Mouse (Mus musculus): ENCODE measurements around the gene Schip1. TPM values are rescaled to one million over a fixed set of nuclear protein-coding genes. Genes with fewer than 3 reads are reported as not detected.

Gene Schip1
- total RNA-seq, 2 experiments from 2014 or later, result 317 to 338 TPM

GRCm38 (mm10) chr3:68638703-68639102 lies 574.1 kb downstream of the Schip1 start:
- no peak for DNase-seq (ENCODE audit: extremely low spot score in 1 of 2, low spot score in 1 of 2)

GRCm38 (mm10) chr3:68642935-68643334 lies 578.3 kb downstream of the Schip1 start:
- DNase-seq (ENCODE audit: extremely low spot score in 1 of 2, low spot score in 1 of 2), result no peak

GRCm38 (mm10) chr3:68646387-68647130 lies 582.0 kb downstream of the Schip1 start:
- no peak for DNase-seq (ENCODE audit: extremely low spot score in 1 of 2, low spot score in 1 of 2)

GRCm38 (mm10) chr3:68647282-68647681 lies 582.7 kb downstream of the Schip1 start:
- no peak for DNase-seq (ENCODE audit: extremely low spot score in 1 of 2, low spot score in 1 of 2)

- no peak for DNase-seq (ENCODE audit: extremely low spot score in 1 of 2, low spot score in 1 of 2)
These were observed 585.6 kb downstream of the Schip1 start for GRCm38 (mm10) chr3:68650251-68650650.

GRCm38 (mm10) chr3:68656607-68657352 lies 592.2 kb downstream of the Schip1 start:
- DNase-seq (ENCODE audit: extremely low spot score in 1 of 2, low spot score in 1 of 2), result no peak

- DNase-seq (ENCODE audit: extremely low spot score in 1 of 2, low spot score in 1 of 2), result no peak
These were observed 593.1 kb downstream of the Schip1 start for GRCm38 (mm10) chr3:68657589-68658245.

- DNase-seq (ENCODE audit: extremely low spot score in 1 of 2, low spot score in 1 of 2), result no peak
These were observed 595.4 kb downstream of the Schip1 start for GRCm38 (mm10) chr3:68659996-68660395.

GRCm38 (mm10) chr3:68660538-68660937 lies 595.9 kb downstream of the Schip1 start:
- DNase-seq (ENCODE audit: extremely low spot score in 1 of 2, low spot score in 1 of 2), result no peak

GRCm38 (mm10) chr3:68662386-68662785 lies 597.8 kb downstream of the Schip1 start:
- no peak for DNase-seq (ENCODE audit: extremely low spot score in 1 of 2, low spot score in 1 of 2)

GRCm38 (mm10) chr3:68664337-68664736 lies 599.7 kb downstream of the Schip1 start:
- DNase-seq (ENCODE audit: extremely low spot score in 1 of 2, low spot score in 1 of 2), result no peak

- DNase-seq (ENCODE audit: extremely low spot score in 1 of 2, low spot score in 1 of 2), result no peak
These were observed 601.8 kb downstream of the Schip1 start for GRCm38 (mm10) chr3:68666377-68666776.

GRCm38 (mm10) chr3:68667852-68668251 lies 603.2 kb downstream of the Schip1 start:
- no peak for DNase-seq (ENCODE audit: extremely low spot score in 1 of 2, low spot score in 1 of 2)

- no peak for DNase-seq (ENCODE audit: extremely low spot score in 1 of 2, low spot score in 1 of 2)
These were observed 604.9 kb downstream of the Schip1 start for GRCm38 (mm10) chr3:68669418-68669974.

- DNase-seq (ENCODE audit: extremely low spot score in 1 of 2, low spot score in 1 of 2), result no peak
These were observed 610.1 kb downstream of the Schip1 start for GRCm38 (mm10) chr3:68674721-68675120.

- DNase-seq (ENCODE audit: extremely low spot score in 1 of 2, low spot score in 1 of 2), result no peak
These were observed 610.7 kb downstream of the Schip1 start for GRCm38 (mm10) chr3:68675216-68675835.
